Mouse (Mus musculus): Measurements from ENCODE around the gene Urb1. TPM values are rescaled to one million over a fixed set of nuclear protein-coding genes. Genes with fewer than 3 reads are reported as not detected.

The Urb1 gene
- polyA plus RNA-seq, 1 experiment from 2014 or later: 12.8 TPM

- Histone ChIP-seq H3K4me3 (ENCODE audit: low read depth, low read length) (no peak overlapping the region), H3K4me1 (ENCODE audit: control insufficient read depth, insufficient read depth, low read length) (peaks cover 4% of the 10 kb centered on the region; the same call in 1 of the 2 replicates), H3K27ac (ENCODE audit: low read depth, low read length) (no peak overlapping the region), H3K9ac (ENCODE audit: low read length) (no peak overlapping the region), H3K4me2 (ENCODE audit: low read depth) (no peak overlapping the region), H3K27me3 (ENCODE audit: control insufficient read depth, insufficient read depth, low read length) (no peaks in the 10 kb centered on the region), H3K36me3 (ENCODE audit: control insufficient read depth, insufficient read depth, low read length) (no peaks in the 10 kb centered on the region), H3K9me3 (ENCODE audit: control insufficient read depth, low read length) (no peaks in the 10 kb centered on the region)
- ATAC-seq (ENCODE audit: insufficient read depth, low FRiP score, low TSS enrichment) (no peak), DNase-seq (ENCODE audit: low spot score) (no peak)
- 89% methylated on average over 5 of the region's 5 CpGs for WGBS
These were observed 1.9 kb upstream of the Urb1 start for GRCm38 (mm10) chr16:90812086-90812485.

GRCm38 (mm10) chr16:90810716-90811256, 573 bp upstream of the Urb1 start:
- DNase-seq (ENCODE audit: low spot score) (no peak), ATAC-seq (ENCODE audit: insufficient read depth, low FRiP score, low TSS enrichment) (peak; percentile 16; the same call in 1 of the 2 replicates)
- Histone ChIP-seq H3K27me3 (ENCODE audit: control insufficient read depth, insufficient read depth, low read length) (no peaks in the 10 kb centered on the region), H3K4me2 (ENCODE audit: low read depth) (peak overlapping the region; percentile 71), H3K4me1 (ENCODE audit: control insufficient read depth, insufficient read depth, low read length) (peaks cover 4% of the 10 kb centered on the region; the same call in 1 of the 2 replicates), H3K27ac (ENCODE audit: low read depth, low read length) (no peak overlapping the region), H3K9ac (ENCODE audit: low read length) (peak overlapping the region; percentile 11; the same call in 1 of the 2 replicates), H3K9me3 (ENCODE audit: control insufficient read depth, low read length) (no peaks in the 10 kb centered on the region), H3K4me3 (ENCODE audit: low read depth, low read length) (peak overlapping the region; percentile 83), H3K36me3 (ENCODE audit: control insufficient read depth, insufficient read depth, low read length) (no peaks in the 10 kb centered on the region)
- WGBS: 61% methylated on average over 11 of the region's 11 CpGs

DNA sequence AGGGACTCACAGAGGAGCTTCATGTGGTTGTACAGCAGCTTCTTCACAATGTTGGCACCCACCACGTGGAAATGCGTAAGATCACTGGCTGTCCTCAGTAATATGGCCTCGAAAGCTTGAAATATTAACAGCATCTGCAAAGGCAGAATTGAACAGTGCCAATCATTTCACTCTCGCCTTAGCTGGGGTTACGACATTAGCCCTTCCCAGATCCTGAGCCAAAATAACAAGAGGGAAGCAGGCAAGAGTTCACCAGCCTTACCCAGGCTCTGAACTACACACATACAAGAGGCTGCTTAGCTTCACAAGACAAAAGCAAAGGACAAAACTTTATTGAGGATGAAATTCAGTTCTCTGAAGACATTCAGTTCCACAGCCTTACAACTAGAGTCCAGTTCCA, 5.7 kb downstream of the Urb1 start:
- Histone ChIP-seq H3K9ac (ENCODE audit: low read length) (no peak overlapping the region), H3K36me3 (ENCODE audit: control insufficient read depth, insufficient read depth, low read length) (peaks cover 5% of the 10 kb centered on the region; the same call in 1 of the 2 replicates), H3K4me3 (ENCODE audit: low read depth, low read length) (no peak overlapping the region), H3K4me2 (ENCODE audit: low read depth) (no peak overlapping the region), H3K27ac (ENCODE audit: low read depth, low read length) (no peak overlapping the region), H3K27me3 (ENCODE audit: control insufficient read depth, insufficient read depth, low read length) (no peaks in the 10 kb centered on the region), H3K4me1 (ENCODE audit: control insufficient read depth, insufficient read depth, low read length) (no peaks in the 10 kb centered on the region; the same call in 1 of the 2 replicates), H3K9me3 (ENCODE audit: control insufficient read depth, low read length) (no peaks in the 10 kb centered on the region)
- 95% methylated on average over 5 of the region's 5 CpGs for WGBS
- ATAC-seq (ENCODE audit: insufficient read depth, low FRiP score, low TSS enrichment) (no peak), DNase-seq (ENCODE audit: low spot score) (no peak)

GRCm38 (mm10) chr16:90801928-90802327, 8.3 kb downstream of the Urb1 start:
- no peaks in the 10 kb centered on the region for H3K4me1 ChIP-seq (ENCODE audit: control insufficient read depth, insufficient read depth, low read length)
- H3K9ac ChIP-seq (ENCODE audit: low read length): no peak overlapping the region
- DNase-seq (ENCODE audit: low spot score): no peak
- no peaks in the 10 kb centered on the region for H3K27me3 ChIP-seq (ENCODE audit: control insufficient read depth, insufficient read depth, low read length)
- no peak overlapping the region for H3K4me3 ChIP-seq (ENCODE audit: low read depth, low read length)
- H3K36me3 ChIP-seq (ENCODE audit: control insufficient read depth, insufficient read depth, low read length): peaks cover 5% of the 10 kb centered on the region; the same call in 1 of the 2 replicates
- H3K27ac ChIP-seq (ENCODE audit: low read depth, low read length): no peak overlapping the region
- WGBS: 84% methylated on average over 3 of the region's 3 CpGs
- no peak for ATAC-seq (ENCODE audit: insufficient read depth, low FRiP score, low TSS enrichment)
- H3K9me3 ChIP-seq (ENCODE audit: control insufficient read depth, low read length): no peaks in the 10 kb centered on the region
- H3K4me2 ChIP-seq (ENCODE audit: low read depth): no peak overlapping the region

- Histone ChIP-seq H3K36me3 (ENCODE audit: control insufficient read depth, insufficient read depth, low read length) (peaks cover 5% of the 10 kb centered on the region; the same call in 1 of the 2 replicates), H3K4me1 (ENCODE audit: control insufficient read depth, insufficient read depth, low read length) (no peaks in the 10 kb centered on the region), H3K27me3 (ENCODE audit: control insufficient read depth, insufficient read depth, low read length) (no peaks in the 10 kb centered on the region), H3K9ac (ENCODE audit: low read length) (no peak overlapping the region), H3K4me2 (ENCODE audit: low read depth) (no peak overlapping the region), H3K4me3 (ENCODE audit: low read depth, low read length) (no peak overlapping the region), H3K27ac (ENCODE audit: low read depth, low read length) (no peak overlapping the region), H3K9me3 (ENCODE audit: control insufficient read depth, low read length) (no peaks in the 10 kb centered on the region)
- DNase-seq (ENCODE audit: low spot score): no peak
- WGBS: 93% methylated on average over 5 of the region's 5 CpGs
- no peak for ATAC-seq (ENCODE audit: insufficient read depth, low FRiP score, low TSS enrichment)
These were observed 9.0 kb downstream of the Urb1 start for GRCm38 (mm10) chr16:90801251-90801650.

GRCm38 (mm10) chr16:90799840-90800239, 10.4 kb downstream of the Urb1 start:
- no peak overlapping the region for H3K4me2 ChIP-seq (ENCODE audit: low read depth)
- DNase-seq (ENCODE audit: low spot score): no peak
- H3K9ac ChIP-seq (ENCODE audit: low read length): no peak overlapping the region
- 90% methylated on average over 10 of the region's 10 CpGs for WGBS
- no peak overlapping the region for H3K27ac ChIP-seq (ENCODE audit: low read depth, low read length)
- H3K36me3 ChIP-seq (ENCODE audit: control insufficient read depth, insufficient read depth, low read length): peaks cover 6% of the 10 kb centered on the region
- H3K27me3 ChIP-seq (ENCODE audit: control insufficient read depth, insufficient read depth, low read length): no peaks in the 10 kb centered on the region
- H3K9me3 ChIP-seq (ENCODE audit: control insufficient read depth, low read length): no peaks in the 10 kb centered on the region
- no peaks in the 10 kb centered on the region for H3K4me1 ChIP-seq (ENCODE audit: control insufficient read depth, insufficient read depth, low read length)
- no peak for ATAC-seq (ENCODE audit: insufficient read depth, low FRiP score, low TSS enrichment)
- no peak overlapping the region for H3K4me3 ChIP-seq (ENCODE audit: low read depth, low read length)

GRCm38 (mm10) chr16:90798848-90799247, 11.4 kb downstream of the Urb1 start:
- ATAC-seq (ENCODE audit: insufficient read depth, low FRiP score, low TSS enrichment) (no peak), DNase-seq (ENCODE audit: low spot score) (no peak)
- no peaks in the 10 kb centered on the region for H3K9me3 ChIP-seq (ENCODE audit: control insufficient read depth, low read length)
- no peak overlapping the region for H3K4me2 ChIP-seq (ENCODE audit: low read depth)
- H3K36me3 ChIP-seq (ENCODE audit: control insufficient read depth, insufficient read depth, low read length): peaks cover 3% of the 10 kb centered on the region
- 96% methylated on average over 5 of the region's 5 CpGs for WGBS
- no peaks in the 10 kb centered on the region for H3K27me3 ChIP-seq (ENCODE audit: control insufficient read depth, insufficient read depth, low read length)
- no peak overlapping the region for H3K9ac ChIP-seq (ENCODE audit: low read length)
- H3K4me1 ChIP-seq (ENCODE audit: control insufficient read depth, insufficient read depth, low read length): no peaks in the 10 kb centered on the region
- no peak overlapping the region for H3K27ac ChIP-seq (ENCODE audit: low read depth, low read length)
- no peak overlapping the region for H3K4me3 ChIP-seq (ENCODE audit: low read depth, low read length)

- DNase-seq (ENCODE audit: low spot score) (no peak), ATAC-seq (ENCODE audit: insufficient read depth, low FRiP score, low TSS enrichment) (no peak)
- 91% methylated on average over 8 of the region's 8 CpGs for WGBS
- Histone ChIP-seq H3K9me3 (ENCODE audit: control insufficient read depth, low read length) (no peaks in the 10 kb centered on the region), H3K4me3 (ENCODE audit: low read depth, low read length) (no peak overlapping the region), H3K27ac (ENCODE audit: low read depth, low read length) (no peak overlapping the region), H3K4me2 (ENCODE audit: low read depth) (no peak overlapping the region), H3K4me1 (ENCODE audit: control insufficient read depth, insufficient read depth, low read length) (no peaks in the 10 kb centered on the region), H3K27me3 (ENCODE audit: control insufficient read depth, insufficient read depth, low read length) (no peaks in the 10 kb centered on the region), H3K9ac (ENCODE audit: low read length) (no peak overlapping the region), H3K36me3 (ENCODE audit: control insufficient read depth, insufficient read depth, low read length) (peaks cover 3% of the 10 kb centered on the region)
These were observed 11.8 kb downstream of the Urb1 start for GRCm38 (mm10) chr16:90798446-90798845.

- DNase-seq (ENCODE audit: low spot score): no peak
- no peak for ATAC-seq (ENCODE audit: insufficient read depth, low FRiP score, low TSS enrichment)
- peaks cover 7% of the 10 kb centered on the region for H3K36me3 ChIP-seq (ENCODE audit: control insufficient read depth, insufficient read depth, low read length)
These were observed 15.5 kb downstream of the Urb1 start for GRCm38 (mm10) chr16:90794708-90795107.

More at GRCm38 (mm10) chr16:90794708-90795107, 15.5 kb downstream of the Urb1 start:
- no peaks in the 10 kb centered on the region for H3K9me3 ChIP-seq (ENCODE audit: control insufficient read depth, low read length)
- no peak overlapping the region for H3K9ac ChIP-seq (ENCODE audit: low read length)
- H3K4me3 ChIP-seq (ENCODE audit: low read depth, low read length): no peak overlapping the region
- H3K4me1 ChIP-seq (ENCODE audit: control insufficient read depth, insufficient read depth, low read length): no peaks in the 10 kb centered on the region
- H3K27ac ChIP-seq (ENCODE audit: low read depth, low read length): no peak overlapping the region
- H3K27me3 ChIP-seq (ENCODE audit: control insufficient read depth, insufficient read depth, low read length): no peaks in the 10 kb centered on the region
- H3K4me2 ChIP-seq (ENCODE audit: low read depth): no peak overlapping the region

Data from neural tube, embryonic 11.5 days (tissue).